Mouse (Mus musculus) forebrain, embryonic 11.5 days (tissue): Measurements from ENCODE around the gene Usp16. TPM values are rescaled to one million over a fixed set of nuclear protein-coding genes. Genes with fewer than 3 reads are reported as not detected.

Experiments used
- ATAC-seq: fragments of 200-750 bp; cut with Nextera tagmentation; replicated peaks from 2 replicates; pipeline ENCODE4 v1.8.0; 2017; ENCODE audit warnings: moderate TSS enrichment; ENCODE audit not compliant: low FRiP score
- DNase-seq: peaks from one replicate; pipeline ENCODE4 v3.0.0-alpha.2; 2017; ENCODE audit warnings: low spot score
- H3K27ac ChIP-seq: fragments of 300-500 bp; sonication (generic); 2 replicates; pipeline ENCODE4 v1.5.1; 2014; ENCODE audit warnings: low read depth, low read length
- H3K27me3 ChIP-seq: fragments of 300-500 bp; sonication (generic); 2 replicates; pipeline ENCODE4 v1.6.1; 2014; ENCODE audit warnings: mild to moderate bottlenecking, low read length, mixed read lengths; ENCODE audit not compliant: control insufficient read depth, insufficient read depth
- H3K36me3 ChIP-seq: fragments of 300-500 bp; sonication (generic); 2 replicates; pipeline ENCODE4 v1.6.1; 2014; ENCODE audit warnings: mild to moderate bottlenecking, low read length, moderate library complexity, mixed read lengths; ENCODE audit not compliant: control insufficient read depth, insufficient read depth
- H3K4me1 ChIP-seq: fragments of 300-500 bp; sonication (generic); replicated peaks from 2 replicates; pipeline ENCODE4 v1.6.1; 2014; ENCODE audit warnings: low read length, mixed read lengths; ENCODE audit not compliant: control insufficient read depth, insufficient read depth
- H3K4me2 ChIP-seq: fragments of 300-500 bp; sonication (generic); 2 replicates; pipeline ENCODE4 v1.6.1; 2014; ENCODE audit warnings: low read depth, mild to moderate bottlenecking, low read length, moderate library complexity, mixed read lengths; ENCODE audit not compliant: severe bottlenecking
- H3K4me3 ChIP-seq: fragments of 300-500 bp; sonication (generic); 2 replicates; pipeline ENCODE4 v1.5.1; 2014; ENCODE audit warnings: low read depth, low read length
- H3K9ac ChIP-seq: fragments of 300-500 bp; sonication (generic); 2 replicates; pipeline ENCODE4 v1.6.1; 2014; ENCODE audit warnings: low read length
- H3K9me3 ChIP-seq: fragments of 300-500 bp; sonication (generic); 2 replicates; pipeline ENCODE4 v1.6.1; 2016; ENCODE audit warnings: low read length, mixed read lengths; ENCODE audit not compliant: control insufficient read depth
- WGBS: fragments of 180-500 bp; shearing (Covaris S2); extraction: QIAGEN DNeasy Blood & Tissue Kit; methylation state at CpG from one replicate; pipeline ENCODE4 v1.1.7; 2014; 5-methylcytosine and 5-hydroxymethylcytosine counted together
- polyA plus RNA-seq: library from polyadenylated mRNA; unstranded; fragments of >200 nt; fragmentation: Nextera tagmentation; extraction: Ambion mirVana; gene quantifications from 2 replicates; pipeline ENCODE4 v1.2.1, GENCODE M21; 2014

The Usp16 gene
- polyA plus RNA-seq, 1 experiment from 2014 or later: 43.8 TPM

GRCm38 (mm10) chr16:87494955-87495655 is 40.6 kb downstream of the Usp16 start:
- ATAC-seq: peak; percentile 57
- Histone ChIP-seq H3K27ac (peak overlapping the region; percentile 62), H3K4me2 (peak overlapping the region; percentile 72), H3K9me3 (no peaks in the 10 kb centered on the region), H3K27me3 (no peaks in the 10 kb centered on the region), H3K4me1 (0 out of 2 replicates have a peak, but pooled peaks cover 6% of the 10 kb centered on the region), H3K4me3 (peak overlapping the region; percentile 88), H3K36me3 (peaks cover 3% of the 10 kb centered on the region; the same call in 1 of the 2 replicates), H3K9ac (peak overlapping the region; percentile 96)
- 1% methylated on average over 38 of the region's 39 CpGs for WGBS
- DNase-seq: no peak

GRCm38 (mm10) chr16:87495716-87496447 is 41.4 kb downstream of the Usp16 start, which contains the start of gene Cct8:
TSS of gene Cct8 (minus strand) at chr16:87495873.
- Histone ChIP-seq H3K27ac (peak within 1 kb of the TSS; percentile 62), H3K9me3 (no peaks in the 10 kb centered on the region), H3K27me3 (no peaks in the 10 kb centered on the region), H3K4me2 (peak within 1 kb of the TSS; percentile 72), H3K36me3 (peaks cover 3% of the 10 kb centered on the region; the same call in 1 of the 2 replicates), H3K4me1 (0 out of 2 replicates have a peak, but pooled peaks cover 6% of the 10 kb centered on the region), H3K9ac (peak within 1 kb of the TSS; percentile 96), H3K4me3 (peak within 1 kb of the TSS; percentile 88)
- DNase-seq (peak; percentile 98), ATAC-seq (peak; percentile 95)
- WGBS: under 1% methylated on average over 48 of the region's 48 CpGs

- H3K27me3 ChIP-seq: no peaks in the 10 kb centered on the region
- H3K36me3 ChIP-seq: peaks cover 3% of the 10 kb centered on the region; the same call in 1 of the 2 replicates
- no peak overlapping the region for H3K27ac ChIP-seq
- WGBS: 92% methylated on average over 2 of the region's 2 CpGs
- no peak overlapping the region for H3K9ac ChIP-seq
- ATAC-seq: no peak
- H3K4me1 ChIP-seq: 0 out of 2 replicates have a peak, but pooled peaks cover 6% of the 10 kb centered on the region
- H3K9me3 ChIP-seq: no peaks in the 10 kb centered on the region
- DNase-seq: no peak
- H3K4me2 ChIP-seq: peak overlapping the region; percentile 49
- peak overlapping the region; percentile 88; the same call in 1 of the 2 replicates for H3K4me3 ChIP-seq
These were observed 42.2 kb downstream of the Usp16 start for GRCm38 (mm10) chr16:87496728-87497127.

- ATAC-seq (no peak), DNase-seq (no peak)
- Histone ChIP-seq H3K36me3 (peaks cover 3% of the 10 kb centered on the region; the same call in 1 of the 2 replicates), H3K4me2 (no peak overlapping the region), H3K4me1 (0 out of 2 replicates have a peak, but pooled peaks cover 6% of the 10 kb centered on the region), H3K9me3 (no peaks in the 10 kb centered on the region), H3K4me3 (no peak overlapping the region), H3K9ac (no peak overlapping the region), H3K27me3 (no peaks in the 10 kb centered on the region), H3K27ac (no peak overlapping the region)
- 87% methylated on average over 6 of the region's 6 CpGs for WGBS
These were observed 42.7 kb downstream of the Usp16 start for GRCm38 (mm10) chr16:87497171-87497570.

GRCm38 (mm10) chr16:87499556-87499955 is 45.1 kb downstream of the Usp16 start:
- Histone ChIP-seq H3K36me3 (no peaks in the 10 kb centered on the region), H3K4me1 (0 out of 2 replicates have a peak, but pooled peaks cover 3% of the 10 kb centered on the region), H3K9ac (no peak overlapping the region), H3K27ac (no peak overlapping the region), H3K27me3 (no peaks in the 10 kb centered on the region), H3K4me2 (no peak overlapping the region), H3K9me3 (no peaks in the 10 kb centered on the region), H3K4me3 (no peak overlapping the region)
- ATAC-seq: no peak
- no peak for DNase-seq
- WGBS: 71% methylated on average over 6 of the region's 6 CpGs

- DNase-seq (no peak), ATAC-seq (no peak)
- no peak overlapping the region for H3K27ac ChIP-seq
These were observed 47.0 kb downstream of the Usp16 start for GRCm38 (mm10) chr16:87501304-87502078.

GRCm38 (mm10) chr16:87511706-87512105 is 57.2 kb downstream of the Usp16 start:
- H3K4me2 ChIP-seq: no peak overlapping the region
- no peak for DNase-seq
- 79% methylated on average over 5 of the region's 5 CpGs for WGBS
- H3K27me3 ChIP-seq: no peaks in the 10 kb centered on the region
- ATAC-seq: no peak
- H3K27ac ChIP-seq: no peak overlapping the region
- no peaks in the 10 kb centered on the region for H3K9me3 ChIP-seq
- H3K4me1 ChIP-seq: no peaks in the 10 kb centered on the region
- no peak overlapping the region for H3K9ac ChIP-seq
- no peak overlapping the region for H3K4me3 ChIP-seq
- no peaks in the 10 kb centered on the region for H3K36me3 ChIP-seq

More at GRCm38 (mm10) chr16:87501304-87502078, 47.0 kb downstream of the Usp16 start:
- Histone ChIP-seq H3K27me3 (no peaks in the 10 kb centered on the region), H3K9ac (no peak overlapping the region), H3K36me3 (no peaks in the 10 kb centered on the region), H3K9me3 (no peaks in the 10 kb centered on the region), H3K4me2 (no peak overlapping the region), H3K4me1 (0 out of 2 replicates have a peak, but pooled peaks cover 2% of the 10 kb centered on the region), H3K4me3 (no peak overlapping the region)
- 70% methylated on average over 13 of the region's 13 CpGs for WGBS

- no peaks in the 10 kb centered on the region for H3K36me3 ChIP-seq
- 95% methylated on average over 14 of the region's 14 CpGs for WGBS
These were observed 57.8 kb downstream of the Usp16 start for GRCm38 (mm10) chr16:87512331-87512730.

More at GRCm38 (mm10) chr16:87512331-87512730, 57.8 kb downstream of the Usp16 start:
- no peaks in the 10 kb centered on the region for H3K27me3 ChIP-seq
- no peaks in the 10 kb centered on the region for H3K9me3 ChIP-seq
- no peak overlapping the region for H3K27ac ChIP-seq
- ATAC-seq: no peak
- no peaks in the 10 kb centered on the region for H3K4me1 ChIP-seq
- H3K4me2 ChIP-seq: no peak overlapping the region
- no peak overlapping the region for H3K4me3 ChIP-seq
- H3K9ac ChIP-seq: no peak overlapping the region
- no peak for DNase-seq
